Mouse (Mus musculus): ENCODE results near the gene Ly6g6d. TPM values are rescaled to one million over a fixed set of nuclear protein-coding genes. Genes with fewer than 3 reads are reported as not detected.

Gene Ly6g6d
- total RNA-seq, 2 experiments from 2014 or later = 0.69 to 1.9 TPM

GRCm38 (mm10) chr17:35102299-35102698 is 24.4 kb upstream of the Ly6g6d start:
- no peak for DNase-seq (ENCODE audit: low spot score in 2 of 2)
- intact Hi-C loops (cut with DNase I) = no loop called here

- DNase-seq (ENCODE audit: low spot score in 2 of 2) = no peak
- intact Hi-C loops (cut with DNase I) = no loop called here
Measured at GRCm38 (mm10) chr17:35101161-35101560, 23.3 kb upstream of the Ly6g6d start.

GRCm38 (mm10) chr17:35100196-35100765 is 22.4 kb upstream of the Ly6g6d start:
- intact Hi-C loops (cut with DNase I) = no loop called here
- DNase-seq (ENCODE audit: low spot score in 2 of 2) = no peak

- DNase-seq (ENCODE audit: low spot score in 2 of 2) = peak; percentile 41 to 82
- intact Hi-C loops (cut with DNase I) = no loop called here
Measured at GRCm38 (mm10) chr17:35097164-35097655, 19.3 kb upstream of the Ly6g6d start.

GRCm38 (mm10) chr17:35096597-35096996 is 18.7 kb upstream of the Ly6g6d start:
- intact Hi-C loops (cut with DNase I) = no loop called here
- DNase-seq (ENCODE audit: low spot score in 2 of 2) = no peak

GRCm38 (mm10) chr17:35094475-35095365 is 16.9 kb upstream of the Ly6g6d start:
- intact Hi-C loops (cut with DNase I) = no loop called here

GRCm38 (mm10) chr17:35092403-35093198 is 14.7 kb upstream of the Ly6g6d start:
- intact Hi-C loops (cut with DNase I) = no loop called here
- no peak for DNase-seq (ENCODE audit: low spot score in 2 of 2)

More at GRCm38 (mm10) chr17:35094475-35095365, 16.9 kb upstream of the Ly6g6d start:
- DNase-seq (ENCODE audit: low spot score in 2 of 2) = peak in 1 of 2 experiments; percentile 63

GRCm38 (mm10) chr17:35090166-35090932 is 12.5 kb upstream of the Ly6g6d start:
- no peak for DNase-seq (ENCODE audit: low spot score in 2 of 2)
- intact Hi-C loops (cut with DNase I) = no loop called here

GRCm38 (mm10) chr17:35088825-35089644 is 11.2 kb upstream of the Ly6g6d start, which contains the start of gene Abhd16a:
Abhd16a (plus strand) TSS chr17:35089263.
- intact Hi-C loops (cut with DNase I) = no loop called here
- DNase-seq (ENCODE audit: low spot score in 2 of 2) = peak; percentile 97 to 98

GRCm38 (mm10) chr17:35088151-35088550 is 10.3 kb upstream of the Ly6g6d start:
- intact Hi-C loops (cut with DNase I) = no loop called here
- DNase-seq (ENCODE audit: low spot score in 2 of 2) = no peak

- intact Hi-C loops (cut with DNase I) = no loop called here
- no peak for DNase-seq (ENCODE audit: low spot score in 2 of 2)
Measured at GRCm38 (mm10) chr17:35085208-35085865, 7.5 kb upstream of the Ly6g6d start, which contains the start of gene Ly6g6f. Ly6g6f (minus strand) TSS chr17:35085610.

GRCm38 (mm10) chr17:35083929-35084497 is 6.1 kb upstream of the Ly6g6d start:
- DNase-seq (ENCODE audit: low spot score in 2 of 2) = no peak
- intact Hi-C loops (cut with DNase I) = no loop called here

GRCm38 (mm10) chr17:35082841-35083576 is 5.1 kb upstream of the Ly6g6d start:
- intact Hi-C loops (cut with DNase I) = no loop called here
- DNase-seq (ENCODE audit: low spot score in 2 of 2) = no peak

- no peak for DNase-seq (ENCODE audit: low spot score in 2 of 2)
- intact Hi-C loops (cut with DNase I) = no loop called here
Measured at GRCm38 (mm10) chr17:35080710-35081109, 2.8 kb upstream of the Ly6g6d start.

- no peak for DNase-seq (ENCODE audit: low spot score in 2 of 2)
- intact Hi-C loops (cut with DNase I) = no loop called here
Measured at GRCm38 (mm10) chr17:35080248-35080647, 2.4 kb upstream of the Ly6g6d start.

GRCm38 (mm10) chr17:35079778-35080177 is 1.9 kb upstream of the Ly6g6d start:
- no peak for DNase-seq (ENCODE audit: low spot score in 2 of 2)
- intact Hi-C loops (cut with DNase I) = no loop called here

GRCm38 (mm10) chr17:35077285-35077684 is 580 bp downstream of the Ly6g6d start:
- intact Hi-C loops (cut with DNase I) = no loop called here
- no peak for DNase-seq (ENCODE audit: low spot score in 2 of 2)

All from left cerebral cortex, postnatal 25 days (tissue).